Mouse (Mus musculus): ENCODE measurements around the gene Ntm. TPM values are rescaled to one million over a fixed set of nuclear protein-coding genes. Genes with fewer than 3 reads are reported as not detected.

Ntm gene
- polyA plus RNA-seq, 1 experiment = not detected

- no peak overlapping the region for H3K4me3 ChIP-seq
- H3K27me3 ChIP-seq (ENCODE audit: control insufficient read depth, insufficient read depth, insufficient read length) = no peaks in the 10 kb centered on the region
- no peaks in the 10 kb centered on the region for H3K36me3 ChIP-seq (ENCODE audit: control insufficient read depth, insufficient read depth)
- TF ChIP-seq CEBPB (IDR thresholded peaks at IDR 0.05; ENCODE audit: insufficient read depth, poor library complexity, severe bottlenecking) = no peak
- no peak for TF ChIP-seq POLR2A (IDR thresholded peaks at IDR 0.05; ENCODE audit: insufficient read length, low read depth)
- no peak for TF ChIP-seq USF1 (IDR thresholded peaks at IDR 0.05; ENCODE audit: low read depth)
- TF ChIP-seq SRF (IDR thresholded peaks at IDR 0.05; ENCODE audit: control insufficient read depth, insufficient read length, low read depth) = no peak
- TF ChIP-seq E2F4 (IDR thresholded peaks at IDR 0.05; ENCODE audit: insufficient read depth) = no peak
- TF ChIP-seq MYOD1 (IDR thresholded peaks at IDR 0.05; ENCODE audit: control insufficient read depth in 1 of 3, insufficient read length in 2 of 3, low read depth in 2 of 3) = no peak
- no peak for TF ChIP-seq TCF12 (IDR thresholded peaks at IDR 0.05; ENCODE audit: insufficient read depth, poor library complexity, severe bottlenecking)
- TF ChIP-seq MYOG (IDR thresholded peaks at IDR 0.05; ENCODE audit: control insufficient read depth in 1 of 3, insufficient read depth in 1 of 3, insufficient read length in 2 of 3, low read depth in 2 of 3) = no peak
- no peak for TF ChIP-seq REST (IDR thresholded peaks at IDR 0.05; ENCODE audit: insufficient read depth, insufficient read length)
- H3K4me2 ChIP-seq (ENCODE audit: low read depth) = no peak overlapping the region
- no peaks in the 10 kb centered on the region for H3K79me2 ChIP-seq (ENCODE audit: control insufficient read depth, insufficient read depth)
- H3ac ChIP-seq (ENCODE audit: control insufficient read depth, insufficient read length) = no peak overlapping the region
Measured at GRCm38 (mm10) chr9:29568571-29568970, 394.4 kb downstream of the Ntm start.

- H3K36me3 ChIP-seq (ENCODE audit: control insufficient read depth, insufficient read depth) = no peaks in the 10 kb centered on the region
- TF ChIP-seq POLR2A (IDR thresholded peaks at IDR 0.05; ENCODE audit: insufficient read length, low read depth) (no peak), MYOG (IDR thresholded peaks at IDR 0.05; ENCODE audit: control insufficient read depth in 1 of 3, insufficient read depth in 1 of 3, insufficient read length in 2 of 3, low read depth in 2 of 3) (no peak), SRF (IDR thresholded peaks at IDR 0.05; ENCODE audit: control insufficient read depth, insufficient read length, low read depth) (no peak), USF1 (IDR thresholded peaks at IDR 0.05; ENCODE audit: low read depth) (no peak), TCF3 (IDR thresholded peaks at IDR 0.05; ENCODE audit: insufficient read length, low read depth) (no peak), E2F4 (IDR thresholded peaks at IDR 0.05; ENCODE audit: insufficient read depth) (no peak), POLR2AphosphoS2 (IDR thresholded peaks at IDR 0.05; ENCODE audit: insufficient read length, low read depth) (no peak), MAX (IDR thresholded peaks at IDR 0.05; ENCODE audit: low read depth) (no peak), CEBPB (IDR thresholded peaks at IDR 0.05; ENCODE audit: insufficient read depth, poor library complexity, severe bottlenecking) (no peak), REST (IDR thresholded peaks at IDR 0.05; ENCODE audit: insufficient read depth, insufficient read length) (no peak), MYOD1 (IDR thresholded peaks at IDR 0.05; ENCODE audit: control insufficient read depth in 1 of 3, insufficient read length in 2 of 3, low read depth in 2 of 3) (no peak), TCF12 (IDR thresholded peaks at IDR 0.05; ENCODE audit: insufficient read depth, poor library complexity, severe bottlenecking) (no peak)
- H3K79me2 ChIP-seq (ENCODE audit: control insufficient read depth, insufficient read depth) = no peaks in the 10 kb centered on the region
- no peaks in the 10 kb centered on the region for H3K27me3 ChIP-seq (ENCODE audit: control insufficient read depth, insufficient read depth, insufficient read length)
- H3K4me2 ChIP-seq (ENCODE audit: low read depth) = no peak overlapping the region
- H3K4me3 ChIP-seq = no peak overlapping the region
- H3ac ChIP-seq (ENCODE audit: control insufficient read depth, insufficient read length) = no peak overlapping the region
Measured at GRCm38 (mm10) chr9:29562419-29563071, 400.4 kb downstream of the Ntm start.

GRCm38 (mm10) chr9:29558915-29559314, 404.0 kb downstream of the Ntm start:
- Histone ChIP-seq H3K27me3 (ENCODE audit: control insufficient read depth, insufficient read depth, insufficient read length) (no peaks in the 10 kb centered on the region), H3K79me2 (ENCODE audit: control insufficient read depth, insufficient read depth) (no peaks in the 10 kb centered on the region)
- no peak for TF ChIP-seq POLR2A (IDR thresholded peaks at IDR 0.05; ENCODE audit: insufficient read length, low read depth)
- no peak for TF ChIP-seq MAX (IDR thresholded peaks at IDR 0.05; ENCODE audit: low read depth)
- TF ChIP-seq REST (IDR thresholded peaks at IDR 0.05; ENCODE audit: insufficient read depth, insufficient read length) = no peak
- no peak for TF ChIP-seq CEBPB (IDR thresholded peaks at IDR 0.05; ENCODE audit: insufficient read depth, poor library complexity, severe bottlenecking)
- TF ChIP-seq USF1 (IDR thresholded peaks at IDR 0.05; ENCODE audit: low read depth) = no peak
- TF ChIP-seq TCF12 (IDR thresholded peaks at IDR 0.05; ENCODE audit: insufficient read depth, poor library complexity, severe bottlenecking) = no peak
- TF ChIP-seq MYOD1 (IDR thresholded peaks at IDR 0.05; ENCODE audit: control insufficient read depth in 1 of 3, insufficient read length in 2 of 3, low read depth in 2 of 3) = no peak
- no peak for TF ChIP-seq POLR2AphosphoS2 (IDR thresholded peaks at IDR 0.05; ENCODE audit: insufficient read length, low read depth)
- TF ChIP-seq E2F4 (IDR thresholded peaks at IDR 0.05; ENCODE audit: insufficient read depth) = no peak
- TF ChIP-seq TCF3 (IDR thresholded peaks at IDR 0.05; ENCODE audit: insufficient read length, low read depth) = no peak
- no peak for TF ChIP-seq MYOG (IDR thresholded peaks at IDR 0.05; ENCODE audit: control insufficient read depth in 1 of 3, insufficient read depth in 1 of 3, insufficient read length in 2 of 3, low read depth in 2 of 3)
- TF ChIP-seq SRF (IDR thresholded peaks at IDR 0.05; ENCODE audit: control insufficient read depth, insufficient read length, low read depth) = no peak

GRCm38 (mm10) chr9:29550582-29550981, 412.4 kb downstream of the Ntm start:
- H3K4me2 ChIP-seq (ENCODE audit: low read depth) = no peak overlapping the region
- H3ac ChIP-seq (ENCODE audit: control insufficient read depth, insufficient read length) = no peak overlapping the region
- H3K36me3 ChIP-seq (ENCODE audit: control insufficient read depth, insufficient read depth) = no peaks in the 10 kb centered on the region
- H3K79me2 ChIP-seq (ENCODE audit: control insufficient read depth, insufficient read depth) = no peaks in the 10 kb centered on the region
- no peak overlapping the region for H3K4me3 ChIP-seq
- TF ChIP-seq MYOD1 (IDR thresholded peaks at IDR 0.05; ENCODE audit: control insufficient read depth in 1 of 3, insufficient read length in 2 of 3, low read depth in 2 of 3) (no peak), MYOG (IDR thresholded peaks at IDR 0.05; ENCODE audit: control insufficient read depth in 1 of 3, insufficient read depth in 1 of 3, insufficient read length in 2 of 3, low read depth in 2 of 3) (no peak)
- H3K27me3 ChIP-seq (ENCODE audit: control insufficient read depth, insufficient read depth, insufficient read length) = no peaks in the 10 kb centered on the region

More at GRCm38 (mm10) chr9:29558915-29559314, 404.0 kb downstream of the Ntm start:
- Histone ChIP-seq H3K36me3 (ENCODE audit: control insufficient read depth, insufficient read depth) (no peaks in the 10 kb centered on the region), H3K4me2 (ENCODE audit: low read depth) (no peak overlapping the region), H3K4me3 (no peak overlapping the region), H3ac (ENCODE audit: control insufficient read depth, insufficient read length) (no peak overlapping the region)

GRCm38 (mm10) chr9:29550107-29550506, 412.8 kb downstream of the Ntm start:
- Histone ChIP-seq H3K79me2 (ENCODE audit: control insufficient read depth, insufficient read depth) (no peaks in the 10 kb centered on the region), H3K4me3 (no peak overlapping the region), H3K27me3 (ENCODE audit: control insufficient read depth, insufficient read depth, insufficient read length) (no peaks in the 10 kb centered on the region), H3K4me2 (ENCODE audit: low read depth) (no peak overlapping the region), H3K36me3 (ENCODE audit: control insufficient read depth, insufficient read depth) (no peaks in the 10 kb centered on the region), H3ac (ENCODE audit: control insufficient read depth, insufficient read length) (no peak overlapping the region)
- TF ChIP-seq TCF12 (IDR thresholded peaks at IDR 0.05; ENCODE audit: insufficient read depth, poor library complexity, severe bottlenecking) = no peak
- no peak for TF ChIP-seq CEBPB (IDR thresholded peaks at IDR 0.05; ENCODE audit: insufficient read depth, poor library complexity, severe bottlenecking)
- no peak for TF ChIP-seq MYOG (IDR thresholded peaks at IDR 0.05; ENCODE audit: control insufficient read depth in 1 of 3, insufficient read depth in 1 of 3, insufficient read length in 2 of 3, low read depth in 2 of 3)
- TF ChIP-seq TCF3 (IDR thresholded peaks at IDR 0.05; ENCODE audit: insufficient read length, low read depth) = no peak
- no peak for TF ChIP-seq POLR2A (IDR thresholded peaks at IDR 0.05; ENCODE audit: insufficient read length, low read depth)
- no peak for TF ChIP-seq MAX (IDR thresholded peaks at IDR 0.05; ENCODE audit: low read depth)
- no peak for TF ChIP-seq SRF (IDR thresholded peaks at IDR 0.05; ENCODE audit: control insufficient read depth, insufficient read length, low read depth)
- no peak for TF ChIP-seq REST (IDR thresholded peaks at IDR 0.05; ENCODE audit: insufficient read depth, insufficient read length)
- TF ChIP-seq E2F4 (IDR thresholded peaks at IDR 0.05; ENCODE audit: insufficient read depth) = no peak
- no peak for TF ChIP-seq USF1 (IDR thresholded peaks at IDR 0.05; ENCODE audit: low read depth)
- TF ChIP-seq MYOD1 (IDR thresholded peaks at IDR 0.05; ENCODE audit: control insufficient read depth in 1 of 3, insufficient read length in 2 of 3, low read depth in 2 of 3) = no peak
- no peak for TF ChIP-seq POLR2AphosphoS2 (IDR thresholded peaks at IDR 0.05; ENCODE audit: insufficient read length, low read depth)
